Mouse (Mus musculus) inflammation-experienced regulatory T-cells, adult 16 weeks (primary cell): Measurements from ENCODE around the gene Lim2. TPM values are rescaled to one million over a fixed set of nuclear protein-coding genes. Genes with fewer than 3 reads are reported as not detected.

Experiments
- polyA plus RNA-seq: library from polyadenylated mRNA; unstranded; fragments of 100-300 nt; shearing (Covaris generic); gene quantifications from one replicate; pipeline ENCODE4 v1.2.1, GENCODE M21; 2017

The Lim2 gene
- polyA plus RNA-seq, result not detected

DNA sequence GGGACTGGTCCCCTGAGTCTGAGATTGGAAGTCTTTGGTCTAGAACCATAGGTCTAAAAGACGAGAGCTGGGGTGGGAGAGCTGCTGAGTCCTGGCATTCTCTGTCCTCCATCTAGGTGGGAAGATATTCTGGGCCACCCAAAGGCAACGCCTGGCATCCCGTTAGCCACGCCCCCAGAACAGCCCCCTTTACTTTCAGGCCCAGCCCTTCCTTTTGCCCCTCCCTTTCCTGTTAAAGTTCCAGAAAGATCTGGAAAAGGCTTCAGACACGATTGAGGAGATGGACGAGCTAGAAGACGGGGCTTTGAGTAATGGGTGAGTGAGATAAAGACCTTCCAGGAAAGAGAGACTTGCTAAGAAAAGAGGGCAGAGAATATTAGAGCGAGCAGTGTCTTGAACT lies at the start of gene Lim2:
Gene Lim2, plus strand, starts transcription at position 265 of the 400 bp plus-strand sequence.

DNA sequence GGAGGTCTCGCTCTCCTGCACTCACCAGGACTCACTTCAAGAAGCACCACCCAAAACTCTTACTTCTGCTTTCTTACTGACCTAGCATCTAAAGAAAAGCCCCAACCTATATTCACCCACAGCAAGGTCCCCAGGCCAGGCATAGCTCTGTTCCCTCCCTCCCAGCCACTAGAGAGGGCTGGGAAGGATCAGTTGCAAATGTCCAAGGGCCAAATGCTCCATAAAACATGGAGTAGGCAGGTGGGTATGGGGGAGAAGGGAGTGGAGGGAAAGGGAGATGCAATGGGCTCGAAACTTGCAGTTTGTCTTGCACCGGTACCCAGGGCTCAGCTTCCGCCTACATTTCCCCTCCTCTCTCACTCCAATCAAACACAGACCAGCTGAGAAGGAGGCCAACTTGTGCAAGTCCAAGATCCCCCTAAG lies 19.3 kb upstream of the Lim2 start, which contains the start of gene Siglecg:
Gene Siglecg, plus strand, starts transcription at position 74 of the 423 bp plus-strand sequence.

DNA sequence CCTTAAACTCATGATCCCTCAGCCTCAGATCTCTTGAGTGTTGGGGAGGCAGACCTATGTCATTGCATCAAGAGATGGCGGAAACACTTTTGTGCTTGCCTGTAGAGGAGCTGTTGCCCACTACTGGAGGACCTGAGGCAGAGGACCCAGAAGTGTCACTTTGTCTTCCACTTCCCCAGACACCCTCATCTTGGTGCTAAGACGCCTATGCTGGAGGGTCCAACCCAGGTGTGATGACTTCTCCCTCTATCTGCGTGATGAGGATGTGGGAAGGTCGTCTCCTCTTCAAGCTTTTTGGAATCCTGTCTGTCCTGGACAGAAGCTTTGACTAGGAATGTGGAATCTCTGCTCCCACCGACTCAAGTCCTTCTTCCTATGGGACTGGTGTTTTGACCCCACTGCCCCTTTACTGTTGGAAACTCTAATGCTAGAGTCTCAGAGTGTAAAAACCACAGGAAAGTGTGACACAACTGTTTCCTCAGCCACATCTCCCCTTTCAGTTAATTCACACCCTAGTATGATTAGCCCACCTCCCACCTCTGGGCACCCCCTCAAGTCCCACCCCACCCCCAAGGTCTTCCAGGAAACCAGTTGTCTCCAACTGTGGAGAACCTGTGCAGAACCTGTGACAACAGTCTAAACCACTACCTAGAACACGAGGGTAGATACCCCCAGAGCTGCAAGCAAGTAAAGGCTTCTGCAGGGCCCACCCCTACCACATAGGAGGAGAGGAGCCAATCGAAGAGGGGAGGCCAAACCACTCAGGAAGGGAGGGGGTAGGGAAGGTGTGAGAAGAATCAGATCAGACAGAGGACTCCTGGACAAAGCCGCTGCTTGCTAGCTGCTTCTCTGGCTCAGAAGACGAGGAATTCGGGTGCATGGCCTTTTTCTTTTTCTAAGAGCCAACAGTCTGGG lies 9.1 kb downstream of the Lim2 start, which contains the start of gene Nkg7:
Gene Nkg7, plus strand, starts transcription at position 733 of the 915 bp plus-strand sequence.

DNA sequence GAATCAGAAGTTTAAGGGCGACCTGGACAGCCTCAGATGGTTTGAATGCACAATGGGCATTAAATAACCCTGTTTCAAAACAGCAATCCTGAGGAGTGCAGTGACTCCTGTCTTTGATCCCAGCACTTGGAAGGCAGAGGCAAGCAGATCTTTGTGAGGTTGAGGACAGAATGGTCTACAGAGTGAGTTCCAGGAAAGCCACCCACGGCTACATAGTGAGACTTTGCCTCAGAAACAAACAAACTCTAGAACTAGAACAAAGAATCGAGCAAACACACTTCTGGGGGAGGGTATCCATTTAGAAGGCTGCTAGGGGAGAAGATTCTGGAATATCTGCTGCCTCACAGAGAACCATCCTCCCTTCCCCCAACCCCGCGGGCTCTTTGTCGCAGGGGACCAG lies 13.0 kb downstream of the Lim2 start, which contains the start of gene Cldnd2:
Gene Cldnd2, plus strand, starts transcription at position 301 of the 400 bp plus-strand sequence.

DNA sequence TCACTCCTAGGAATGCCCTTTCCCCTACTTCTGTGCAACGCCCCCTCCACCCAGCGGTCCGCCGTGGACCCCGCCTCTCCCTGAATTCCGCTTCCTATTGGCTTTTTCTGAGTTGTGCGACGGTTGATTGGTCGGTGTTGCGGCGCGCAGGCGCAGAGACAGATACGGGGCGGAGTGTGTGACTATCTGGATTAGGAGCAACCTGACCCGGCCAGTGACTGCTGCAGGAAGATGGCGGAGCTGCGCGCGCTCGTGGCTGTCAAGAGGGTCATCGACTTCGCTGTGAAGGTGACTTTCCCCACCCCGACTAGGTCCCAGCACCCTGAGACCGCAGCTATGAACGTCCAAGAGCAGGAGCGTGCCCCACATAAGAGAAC lies 16.4 kb downstream of the Lim2 start, which contains the start of the genes Etfb and Gm45233:
Gene Etfb, plus strand, starts transcription at position 167 of the 377 bp plus-strand sequence.
Gene Gm45233, plus strand, starts transcription at position 212 of the 377 bp plus-strand sequence.

DNA sequence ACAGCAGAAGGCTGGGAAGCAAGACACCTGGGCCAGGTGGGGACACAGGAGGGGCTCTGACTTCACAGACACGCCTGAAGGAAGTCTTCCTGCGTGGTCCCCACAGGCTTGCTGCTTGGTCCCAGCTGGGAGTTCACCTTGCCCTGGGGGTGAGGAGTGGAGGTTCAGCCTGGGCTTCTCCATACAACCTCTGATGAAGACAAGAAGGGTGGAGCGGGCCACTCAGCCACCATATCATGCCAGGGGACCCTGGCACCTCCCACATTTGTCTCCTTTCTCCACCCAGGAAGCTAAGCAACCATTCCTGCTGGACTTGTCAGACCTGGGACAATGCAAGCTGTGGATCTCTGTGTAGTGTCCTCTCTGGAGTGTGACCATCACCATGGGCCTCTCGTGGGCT lies 35.4 kb downstream of the Lim2 start, which contains the start of gene Vsig10l:
Gene Vsig10l, plus strand, starts transcription at position 301 of the 400 bp plus-strand sequence.

Other genes starting within 250 kb of the Lim2 start
- 27.5 TPM for gene Zfp715, start 114.4 kb upstream of the Lim2 start, polyA plus RNA-seq
- not detected for gene Siglecf, start 76.3 kb upstream of the Lim2 start, polyA plus RNA-seq
- gene Siglecg, start 19.5 kb upstream of the Lim2 start, polyA plus RNA-seq, result 1.4 TPM
- 124 TPM for gene Nkg7, start 9.4 kb downstream of the Lim2 start, polyA plus RNA-seq
- gene Cldnd2, start 13.1 kb downstream of the Lim2 start, polyA plus RNA-seq, result 0.45 TPM
- 154 TPM for gene Etfb, start 16.4 kb downstream of the Lim2 start, polyA plus RNA-seq
- not detected for gene Gm45233, start 16.5 kb downstream of the Lim2 start, polyA plus RNA-seq
- 8.1 TPM for gene Vsig10l, start 35.5 kb downstream of the Lim2 start, polyA plus RNA-seq
- gene Iglon5, start 62.4 kb downstream of the Lim2 start, polyA plus RNA-seq, result 0.29 TPM
- gene 4931406B18Rik, start 78.3 kb downstream of the Lim2 start, polyA plus RNA-seq, result not detected
- 0.27 TPM for gene Cd33, start 116.8 kb downstream of the Lim2 start, polyA plus RNA-seq
- gene Zfp658, start 134.6 kb downstream of the Lim2 start, polyA plus RNA-seq, result 6.2 TPM
- 15.6 TPM for gene Zfp719, start 151.9 kb downstream of the Lim2 start, polyA plus RNA-seq
- gene Zfp819, start 179.5 kb downstream of the Lim2 start, polyA plus RNA-seq, result not detected
- gene Ceacam18, start 207.0 kb downstream of the Lim2 start, polyA plus RNA-seq, result not detected
- 1.8 TPM for gene Siglece, start 232.5 kb downstream of the Lim2 start, polyA plus RNA-seq
- 5.2 TPM for gene Ctu1, start 244.3 kb downstream of the Lim2 start, polyA plus RNA-seq